Mouse (Mus musculus) heart, embryonic 13.5 days (tissue): ENCODE results near the gene Morc3. TPM values are rescaled to one million over a fixed set of nuclear protein-coding genes. Genes with fewer than 3 reads are reported as not detected.
A peak's percentile ranks its signal among the peaks of the same experiment; 100 is the strongest.

Experiments
- ATAC-seq: fragments of 200-750 bp; cut with Nextera tagmentation; 2 replicates; pipeline ENCODE4 v1.8.0; 2017; ENCODE audit warnings: moderate TSS enrichment; ENCODE audit not compliant: insufficient number of reproducible peaks, low FRiP score, low TSS enrichment; ENCODE audit errors: extremely low read depth
- H3K27ac ChIP-seq: fragments of 300-500 bp; sonication (generic); replicated peaks from 2 replicates; pipeline ENCODE4 v1.5.1; 2015; ENCODE audit warnings: moderate library complexity, mild to moderate bottlenecking, inconsistent platforms
- H3K27me3 ChIP-seq: fragments of 300-500 bp; sonication (generic); replicated peaks from 2 replicates; pipeline ENCODE4 v1.6.1; 2015; ENCODE audit warnings: mild to moderate bottlenecking, inconsistent platforms
- H3K36me3 ChIP-seq: fragments of 300-500 bp; sonication (generic); 2 replicates; pipeline ENCODE4 v1.6.1; 2015; ENCODE audit warnings: mild to moderate bottlenecking, inconsistent platforms
- H3K4me1 ChIP-seq: fragments of 300-500 bp; sonication (generic); 2 replicates; pipeline ENCODE4 v1.6.1; 2015; ENCODE audit warnings: inconsistent platforms
- H3K4me2 ChIP-seq: fragments of 300-500 bp; sonication (generic); 2 replicates; pipeline ENCODE4 v1.6.1; 2015; ENCODE audit warnings: inconsistent platforms, mild to moderate bottlenecking, moderate library complexity
- H3K4me3 ChIP-seq: fragments of 300-500 bp; sonication (generic); 2 replicates; pipeline ENCODE4 v1.5.1; 2015; ENCODE audit warnings: moderate library complexity, mild to moderate bottlenecking, inconsistent platforms
- H3K9ac ChIP-seq: fragments of 300-500 bp; sonication (generic); 2 replicates; pipeline ENCODE4 v1.6.1; 2015; ENCODE audit warnings: inconsistent platforms, mild to moderate bottlenecking, moderate library complexity
- H3K9me3 ChIP-seq: fragments of 300-500 bp; sonication (generic); 2 replicates; pipeline ENCODE4 v1.6.1; 2016; ENCODE audit warnings: inconsistent platforms
- WGBS: fragments of 180-500 bp; shearing (Covaris S2); methylation state at CpG from one replicate; pipeline ENCODE4 v1.1.7; 2015; ENCODE audit warnings: mixed read lengths; 5-methylcytosine and 5-hydroxymethylcytosine counted together
- polyA plus RNA-seq: library from polyadenylated mRNA; unstranded; fragments of >200 nt; fragmentation: Nextera tagmentation; extraction: Ambion mirVana; gene quantifications from 2 replicates; pipeline ENCODE4 v1.2.1, GENCODE M21; 2015

Gene Morc3
- 19.1 and 22.3 TPM in 2 replicates for polyA plus RNA-seq

GRCm38 (mm10) chr16:93831627-93832395 is at the start of gene Morc3:
Gene Morc3, plus strand, starts transcription at chr16:93832121.
- H3K4me1 ChIP-seq = peaks cover 27% of the 10 kb centered on the region
- peak within 1 kb of the TSS; percentile 97 for H3K4me3 ChIP-seq
- peak within 1 kb of the TSS; percentile 97 for H3K27ac ChIP-seq
- peak; percentile 97 for ATAC-seq
- H3K4me2 ChIP-seq = peak within 1 kb of the TSS; percentile 91
- no peaks in the 10 kb centered on the region for H3K36me3 ChIP-seq
- 12% methylated on average over 55 of the region's 55 CpGs for WGBS
- H3K9ac ChIP-seq = peak within 1 kb of the TSS; percentile 98
- no peaks in the 10 kb centered on the region for H3K9me3 ChIP-seq
- no peaks in the 10 kb centered on the region for H3K27me3 ChIP-seq

GRCm38 (mm10) chr16:93784175-93784574 is 47.7 kb upstream of the Morc3 start:
- Histone ChIP-seq H3K27ac (no peak overlapping the region), H3K4me3 (no peak overlapping the region), H3K9me3 (peaks cover 6% of the 10 kb centered on the region), H3K9ac (no peak overlapping the region), H3K4me1 (peaks cover 6% of the 10 kb centered on the region), H3K36me3 (peaks cover 11% of the 10 kb centered on the region), H3K27me3 (peaks cover 6% of the 10 kb centered on the region; the same call in 1 of the 2 replicates), H3K4me2 (no peak overlapping the region)
- ATAC-seq = no peak
- WGBS = 88% methylated on average over 7 of the region's 7 CpGs

- no peak overlapping the region for H3K4me2 ChIP-seq
- WGBS = 5% methylated on average over 9 of the region's 9 CpGs
- no peak overlapping the region for H3K4me3 ChIP-seq
- peaks cover 11% of the 10 kb centered on the region for H3K36me3 ChIP-seq
- no peak overlapping the region for H3K9ac ChIP-seq
- no peak overlapping the region for H3K27ac ChIP-seq
- peak; percentile 58; the same call in 1 of the 2 replicates for ATAC-seq
- peaks cover 6% of the 10 kb centered on the region; the same call in 1 of the 2 replicates for H3K27me3 ChIP-seq
- peaks cover 6% of the 10 kb centered on the region for H3K9me3 ChIP-seq
- peaks cover 2% of the 10 kb centered on the region; the same call in 1 of the 2 replicates for H3K4me1 ChIP-seq
Observed at GRCm38 (mm10) chr16:93785805-93786204, 46.1 kb upstream of the Morc3 start.

GRCm38 (mm10) chr16:93788388-93788787 is 43.5 kb upstream of the Morc3 start:
- Histone ChIP-seq H3K4me1 (no peaks in the 10 kb centered on the region), H3K36me3 (peaks cover 11% of the 10 kb centered on the region), H3K4me3 (no peak overlapping the region), H3K9ac (no peak overlapping the region), H3K4me2 (no peak overlapping the region), H3K27ac (no peak overlapping the region), H3K9me3 (peaks cover 6% of the 10 kb centered on the region), H3K27me3 (peaks cover 6% of the 10 kb centered on the region; the same call in 1 of the 2 replicates)
- WGBS = 85% methylated on average over 4 of the region's 4 CpGs
- ATAC-seq = no peak

GRCm38 (mm10) chr16:93788881-93789280 is 43.0 kb upstream of the Morc3 start:
- H3K4me3 ChIP-seq = no peak overlapping the region
- H3K4me1 ChIP-seq = no peaks in the 10 kb centered on the region
- ATAC-seq = no peak
- H3K36me3 ChIP-seq = peaks cover 7% of the 10 kb centered on the region
- no peak overlapping the region for H3K4me2 ChIP-seq
- 88% methylated on average over 8 of the region's 8 CpGs for WGBS
- H3K27me3 ChIP-seq = peaks cover 6% of the 10 kb centered on the region; the same call in 1 of the 2 replicates
- no peak overlapping the region for H3K9ac ChIP-seq
- H3K9me3 ChIP-seq = peaks cover 5% of the 10 kb centered on the region
- H3K27ac ChIP-seq = no peak overlapping the region

GRCm38 (mm10) chr16:93789971-93790755 is 41.8 kb upstream of the Morc3 start:
- no peaks in the 10 kb centered on the region for H3K36me3 ChIP-seq
- WGBS = 34% methylated on average over 5 of the region's 5 CpGs
- no peak overlapping the region for H3K4me3 ChIP-seq
- no peak overlapping the region for H3K9ac ChIP-seq
- peaks cover 6% of the 10 kb centered on the region; the same call in 1 of the 2 replicates for H3K27me3 ChIP-seq
- no peaks in the 10 kb centered on the region for H3K4me1 ChIP-seq
- no peak overlapping the region for H3K27ac ChIP-seq
- H3K9me3 ChIP-seq = no peaks in the 10 kb centered on the region
- H3K4me2 ChIP-seq = no peak overlapping the region
- no peak for ATAC-seq

GRCm38 (mm10) chr16:93792981-93793630 is 38.8 kb upstream of the Morc3 start:
- no peak overlapping the region for H3K4me2 ChIP-seq
- WGBS = 56% methylated on average over 15 of the region's 15 CpGs
- peaks cover 17% of the 10 kb centered on the region for H3K4me1 ChIP-seq
- H3K9me3 ChIP-seq = no peaks in the 10 kb centered on the region
- H3K36me3 ChIP-seq = no peaks in the 10 kb centered on the region
- no peak overlapping the region for H3K9ac ChIP-seq
- ATAC-seq = no peak
- no peaks in the 10 kb centered on the region; the same call in 1 of the 2 replicates for H3K27me3 ChIP-seq
- no peak overlapping the region for H3K4me3 ChIP-seq
- H3K27ac ChIP-seq = no peak overlapping the region

- Histone ChIP-seq H3K4me1 (peaks cover 25% of the 10 kb centered on the region), H3K9me3 (no peaks in the 10 kb centered on the region), H3K27ac (no peak overlapping the region), H3K9ac (no peak overlapping the region), H3K27me3 (no peaks in the 10 kb centered on the region; the same call in 1 of the 2 replicates), H3K4me3 (no peak overlapping the region), H3K36me3 (0 out of 2 replicates have a peak, but pooled peaks cover under 1% of the 10 kb centered on the region), H3K4me2 (no peak overlapping the region)
- no peak for ATAC-seq
- WGBS = 78% methylated on average over 5 of the region's 5 CpGs
Observed at GRCm38 (mm10) chr16:93794845-93795244, 37.1 kb upstream of the Morc3 start.

GRCm38 (mm10) chr16:93795391-93795790 is 36.5 kb upstream of the Morc3 start:
- H3K9me3 ChIP-seq = no peaks in the 10 kb centered on the region
- no peak overlapping the region for H3K4me2 ChIP-seq
- no peaks in the 10 kb centered on the region; the same call in 1 of the 2 replicates for H3K27me3 ChIP-seq
- 0 out of 2 replicates have a peak, but pooled peaks cover 4% of the 10 kb centered on the region for H3K36me3 ChIP-seq
- H3K9ac ChIP-seq = no peak overlapping the region
- peaks cover 25% of the 10 kb centered on the region for H3K4me1 ChIP-seq
- no peak overlapping the region for H3K27ac ChIP-seq
- 91% methylated on average over 5 of the region's 5 CpGs for WGBS
- no peak overlapping the region for H3K4me3 ChIP-seq
- ATAC-seq = no peak

- no peak for ATAC-seq
- Histone ChIP-seq H3K9me3 (no peaks in the 10 kb centered on the region), H3K36me3 (0 out of 2 replicates have a peak, but pooled peaks cover 7% of the 10 kb centered on the region), H3K4me1 (peaks cover 25% of the 10 kb centered on the region), H3K27me3 (no peaks in the 10 kb centered on the region; the same call in 1 of the 2 replicates), H3K9ac (no peak overlapping the region), H3K27ac (no peak overlapping the region), H3K4me3 (no peak overlapping the region), H3K4me2 (no peak overlapping the region)
- 77% methylated on average over 12 of the region's 12 CpGs for WGBS
Observed at GRCm38 (mm10) chr16:93797021-93797840, 34.7 kb upstream of the Morc3 start.
